Mouse (Mus musculus): ENCODE data around the gene Srsf1. TPM values are rescaled to one million over a fixed set of nuclear protein-coding genes. Genes with fewer than 3 reads are reported as not detected.
A peak's percentile ranks its signal among the peaks of the same experiment; 100 is the strongest.

Srsf1 gene
- total RNA-seq (2021): 100 to 1,000 TPM in 1 of 2 experiments, 10 to 100 TPM in 1; 95.4 to 116 TPM

DNA sequence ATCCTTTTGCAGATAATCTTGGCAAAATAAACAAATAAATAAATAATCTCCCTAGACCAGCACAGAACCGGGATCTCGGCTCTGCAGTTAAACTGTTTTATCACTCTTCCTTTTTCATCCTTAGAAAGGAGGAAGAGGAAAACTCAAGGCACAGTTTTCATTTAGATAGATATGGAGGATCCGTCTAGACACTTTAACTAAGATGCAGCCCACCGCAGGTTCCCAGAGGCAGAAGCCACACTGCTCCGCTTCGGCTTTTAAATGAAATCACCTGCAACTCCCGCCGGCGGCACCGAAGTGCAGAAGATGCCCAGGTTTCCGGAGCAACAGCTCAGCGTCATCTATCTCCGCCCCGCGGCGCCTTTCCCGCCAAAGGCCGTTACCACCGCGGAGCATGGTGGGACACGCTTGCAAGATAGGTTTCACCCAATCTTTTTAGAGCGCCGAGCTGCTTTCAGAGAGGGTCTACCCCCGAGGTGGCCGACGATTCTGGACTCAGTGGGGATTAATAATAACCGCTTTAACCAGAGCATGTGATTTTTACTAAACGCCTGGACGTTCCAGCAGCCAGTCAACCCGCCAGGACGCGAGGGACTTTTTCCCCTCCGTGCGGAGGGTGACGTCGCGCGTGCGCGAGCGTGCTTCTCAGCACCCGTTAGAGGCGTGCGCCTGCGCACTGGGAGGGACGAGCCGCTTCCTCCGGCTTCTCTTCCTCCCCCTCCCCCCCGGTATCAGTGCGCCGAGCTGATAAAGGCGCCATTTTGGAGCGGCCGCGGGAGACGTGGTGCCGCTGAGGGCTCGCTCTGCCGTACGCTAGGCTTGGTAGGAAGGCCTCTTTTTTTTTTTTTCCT, at the start of gene Srsf1:
Srsf1 (plus strand) TSS at position 430 of the 851 bp plus-strand sequence.
- intact Hi-C loops (cut with DNase I): loop anchor here (1.0 to 5.0 kb wide), 2 partner anchors 61 to 80 kb away; no protein-coding TSS in a partner anchor
- peak; percentile 95 for DNase-seq (ENCODE audit: low spot score)

GRCm38 (mm10) chr11:87999751-88000150, 47.4 kb upstream of the Srsf1 start:
- DNase-seq (ENCODE audit: low spot score): no peak
- intact Hi-C loops (cut with DNase I): no loop called here

DNA sequence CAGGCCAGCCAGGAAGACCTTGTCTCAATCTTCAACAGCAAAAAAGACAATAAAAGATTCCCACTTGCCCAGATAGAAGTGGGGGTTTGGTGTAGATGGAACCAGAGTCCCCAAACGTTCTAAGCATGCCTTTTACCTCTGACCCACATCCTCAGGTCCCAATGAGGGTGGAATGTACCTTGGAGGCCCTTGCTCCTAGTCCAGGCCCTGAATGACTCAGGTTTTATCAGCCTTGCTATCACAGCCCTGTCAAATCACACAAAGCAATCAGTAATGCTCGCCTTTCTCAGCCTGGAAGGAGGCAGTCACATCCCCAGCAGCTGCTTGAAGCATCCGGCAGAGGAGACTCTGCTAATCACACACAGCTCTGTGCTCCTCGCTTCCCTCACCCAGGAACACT, 44.4 kb upstream of the Srsf1 start:
- no peak for DNase-seq (ENCODE audit: low spot score)
- intact Hi-C loops (cut with DNase I): no loop called here

- intact Hi-C loops (cut with DNase I): no loop called here
- no peak for DNase-seq (ENCODE audit: low spot score)
Measured at GRCm38 (mm10) chr11:88004123-88004522, 43.0 kb upstream of the Srsf1 start.

DNA sequence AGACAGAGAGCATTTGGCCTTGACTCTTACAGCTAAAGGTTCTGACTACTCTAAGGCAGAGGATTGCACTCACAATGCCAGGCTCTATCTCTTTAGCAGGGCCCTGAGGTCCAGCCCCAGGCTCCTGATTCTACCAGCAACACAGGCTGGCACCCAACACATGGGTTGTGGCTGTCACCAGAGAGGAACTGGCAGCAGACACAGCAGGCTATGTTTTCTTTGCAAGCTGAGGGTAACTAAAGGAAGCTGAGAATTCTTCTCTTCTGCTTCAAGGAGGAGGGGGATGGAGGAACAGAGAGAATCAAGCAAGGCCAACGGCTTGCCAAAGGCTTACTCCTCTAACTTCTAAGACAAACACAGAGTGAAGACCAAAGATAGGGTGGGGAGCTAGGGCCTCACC, 38.5 kb upstream of the Srsf1 start:
- intact Hi-C loops (cut with DNase I): no loop called here
- no peak for DNase-seq (ENCODE audit: low spot score)

DNA sequence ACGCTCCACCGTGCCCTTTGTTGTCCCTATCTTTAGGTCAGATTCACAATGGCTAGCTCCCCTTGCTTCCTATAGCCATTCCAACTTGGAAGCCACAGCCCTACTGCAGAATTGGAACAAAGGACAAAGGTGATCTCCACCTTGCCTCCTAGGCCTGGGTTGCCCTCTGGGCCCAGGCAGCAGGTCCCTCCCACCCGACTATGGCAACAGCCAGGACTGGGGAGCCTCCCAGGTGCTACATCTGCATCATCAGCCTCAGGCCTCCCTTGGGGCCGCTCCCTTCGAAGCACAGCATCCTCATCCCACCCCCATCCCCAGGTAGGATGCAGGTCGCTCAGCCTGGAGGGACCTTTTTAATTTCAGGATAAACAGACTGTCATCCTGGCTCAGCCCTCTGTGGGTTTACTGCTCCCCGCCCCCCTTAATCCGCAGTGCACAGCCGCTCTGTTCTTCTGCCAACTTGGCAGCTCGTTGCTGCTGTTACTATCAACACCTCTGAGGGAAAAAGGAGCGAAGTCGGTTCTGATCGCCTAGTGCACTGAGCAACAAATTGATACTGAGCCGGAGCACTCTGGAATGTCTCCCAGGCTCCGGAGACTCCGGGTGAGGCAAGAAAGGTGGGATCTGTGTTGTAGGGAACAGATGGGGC, 37.5 kb upstream of the Srsf1 start:
- intact Hi-C loops (cut with DNase I): no loop called here
- no peak for DNase-seq (ENCODE audit: low spot score)

- no peak for DNase-seq (ENCODE audit: low spot score)
- intact Hi-C loops (cut with DNase I): no loop called here
Measured at GRCm38 (mm10) chr11:88011208-88011913, 35.8 kb upstream of the Srsf1 start.

DNA sequence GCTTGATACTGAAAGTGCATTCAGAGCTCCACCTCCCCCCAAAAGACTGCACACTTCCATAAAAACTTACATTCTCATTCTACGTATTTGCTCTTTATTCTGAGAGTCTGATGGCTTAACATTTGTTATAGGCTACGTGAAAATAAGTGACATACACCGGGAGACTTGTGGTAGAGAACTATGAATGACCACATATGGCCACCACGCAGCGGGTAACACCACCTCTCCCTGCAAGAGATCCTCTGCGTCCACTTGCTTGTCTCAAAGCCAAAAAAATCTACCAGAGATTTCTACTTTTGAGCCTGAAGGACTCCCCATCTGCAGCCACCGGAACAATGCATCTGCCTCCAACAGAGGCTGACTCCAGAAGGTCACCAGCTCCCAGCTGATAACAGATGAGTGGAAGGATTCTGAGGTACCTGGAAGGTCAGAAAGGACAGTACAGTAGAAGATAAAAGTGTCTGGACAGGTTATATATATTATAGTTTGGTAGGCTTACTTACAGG, 35.2 kb upstream of the Srsf1 start:
- DNase-seq (ENCODE audit: low spot score): no peak
- intact Hi-C loops (cut with DNase I): no loop called here

DNA sequence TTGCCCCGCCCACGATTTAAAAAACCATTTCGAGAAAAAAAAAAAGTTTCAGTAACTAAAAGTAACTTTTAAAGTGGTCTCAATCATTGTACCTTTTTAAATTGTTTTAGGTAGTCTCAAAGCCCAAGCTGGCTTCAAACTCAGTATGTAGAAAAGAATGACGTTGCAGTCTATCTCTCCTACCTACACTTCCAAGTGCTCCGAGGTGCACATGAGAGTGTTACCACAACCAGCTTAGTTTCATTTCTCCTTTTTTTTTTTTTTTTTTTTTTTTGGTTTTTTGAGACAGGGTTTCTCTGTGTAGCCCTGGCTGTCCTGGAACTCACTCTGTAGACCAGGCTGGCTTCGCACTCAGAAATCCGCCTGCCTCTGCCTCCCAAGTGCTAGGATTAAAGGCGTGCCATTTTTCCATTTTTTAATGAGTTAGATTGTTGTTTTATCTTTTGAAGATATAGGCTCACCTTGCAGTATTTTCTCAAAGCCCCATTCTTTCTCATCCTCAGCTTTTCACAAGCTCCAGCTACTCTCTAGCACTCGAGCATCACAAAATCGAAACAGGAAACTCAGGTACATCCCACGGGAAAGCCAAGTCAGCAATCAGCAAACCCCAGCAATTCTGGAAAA, 34.4 kb upstream of the Srsf1 start:
- no peak for DNase-seq (ENCODE audit: low spot score)
- intact Hi-C loops (cut with DNase I): no loop called here

GRCm38 (mm10) chr11:88013632-88014031, 33.5 kb upstream of the Srsf1 start:
- no peak for DNase-seq (ENCODE audit: low spot score)
- intact Hi-C loops (cut with DNase I): no loop called here

DNA sequence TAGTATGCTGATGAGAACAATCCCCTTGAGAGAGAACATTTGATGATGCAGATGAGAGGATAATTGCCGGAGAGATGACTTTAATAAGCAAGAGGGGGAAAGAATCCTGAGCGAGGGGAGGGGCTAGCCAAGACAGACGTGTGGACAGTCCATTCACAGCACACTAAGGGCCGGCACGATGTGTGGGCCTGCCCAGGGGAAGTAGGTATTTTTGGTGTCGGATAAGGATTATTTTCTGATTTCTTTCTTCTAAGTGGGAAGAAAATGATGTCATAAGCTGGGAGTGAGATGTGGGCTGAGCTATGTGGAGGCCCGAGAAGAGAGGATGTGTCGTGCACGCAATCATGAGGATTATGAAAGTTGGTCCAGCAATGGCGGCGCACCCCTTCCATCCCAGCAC, 32.0 kb upstream of the Srsf1 start:
- intact Hi-C loops (cut with DNase I): no loop called here
- no peak for DNase-seq (ENCODE audit: low spot score)

GRCm38 (mm10) chr11:88015795-88016194, 31.4 kb upstream of the Srsf1 start:
- no peak for DNase-seq (ENCODE audit: low spot score)
- intact Hi-C loops (cut with DNase I): no loop called here

DNA sequence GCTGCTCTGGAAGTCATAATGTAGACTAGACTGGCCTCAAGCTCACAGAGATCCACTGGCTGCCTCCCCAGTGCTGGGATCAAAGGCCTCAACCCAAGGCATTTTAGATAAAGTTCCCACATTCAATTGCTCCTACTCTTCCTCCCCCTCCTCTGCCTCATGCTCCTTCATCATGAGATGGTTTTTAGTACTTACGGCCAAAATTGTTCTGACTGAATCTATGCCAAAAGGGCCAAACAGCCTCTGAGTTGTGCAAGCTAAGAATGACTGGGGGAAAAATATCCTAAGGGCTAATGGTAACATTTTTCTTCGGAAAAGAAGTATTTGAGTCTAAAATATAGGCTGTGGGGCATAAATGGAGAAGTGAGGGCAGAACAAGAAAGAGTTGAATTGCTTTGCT, 23.2 kb upstream of the Srsf1 start:
- DNase-seq (ENCODE audit: low spot score): no peak
- intact Hi-C loops (cut with DNase I): no loop called here

- intact Hi-C loops (cut with DNase I): no loop called here
- DNase-seq (ENCODE audit: low spot score): no peak
Measured at GRCm38 (mm10) chr11:88027391-88028035, 19.7 kb upstream of the Srsf1 start.

- intact Hi-C loops (cut with DNase I): no loop called here
- no peak for DNase-seq (ENCODE audit: low spot score)
Measured at GRCm38 (mm10) chr11:88028193-88028684, 18.9 kb upstream of the Srsf1 start.

DNA sequence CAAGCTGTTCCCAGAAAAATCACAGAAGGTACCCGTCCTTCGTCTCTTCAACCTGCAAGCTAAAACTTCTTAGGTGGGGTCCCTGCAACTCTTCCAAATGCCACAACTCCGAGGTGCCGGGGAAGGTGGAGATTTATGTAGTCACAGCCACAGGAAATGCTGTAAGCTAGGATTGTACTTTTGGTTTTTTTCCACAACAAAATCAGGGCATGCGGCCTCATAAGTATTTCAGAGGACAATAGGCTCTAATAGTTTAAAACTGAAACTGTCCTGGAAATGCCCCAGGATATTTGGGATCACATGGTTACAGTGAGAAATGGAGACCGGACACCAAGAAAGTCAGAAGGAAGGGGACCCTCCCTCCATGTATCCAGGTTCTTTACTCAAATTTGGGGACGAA, 17.0 kb upstream of the Srsf1 start:
- no peak for DNase-seq (ENCODE audit: low spot score)
- intact Hi-C loops (cut with DNase I): no loop called here

DNA sequence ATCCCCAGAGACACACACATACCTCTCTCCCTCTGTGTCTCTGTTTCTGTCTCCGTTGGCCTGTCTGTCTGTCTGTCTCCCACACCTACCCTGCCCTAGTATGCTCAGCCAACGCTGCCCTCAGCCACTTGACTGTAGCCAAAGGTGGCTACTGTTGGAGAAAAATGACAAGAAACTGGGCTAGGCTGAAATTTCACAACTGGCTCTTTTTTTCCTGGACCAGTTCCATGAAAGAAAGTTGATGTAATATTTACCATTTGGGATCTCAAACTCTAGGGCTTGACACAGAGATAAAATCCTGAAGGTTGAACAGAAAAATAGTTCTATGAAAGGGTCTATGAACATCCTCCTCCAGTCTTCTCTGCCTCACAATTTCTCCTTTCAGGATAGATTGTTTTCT, 16.3 kb upstream of the Srsf1 start:
- DNase-seq (ENCODE audit: low spot score): no peak
- intact Hi-C loops (cut with DNase I): no loop called here

DNA sequence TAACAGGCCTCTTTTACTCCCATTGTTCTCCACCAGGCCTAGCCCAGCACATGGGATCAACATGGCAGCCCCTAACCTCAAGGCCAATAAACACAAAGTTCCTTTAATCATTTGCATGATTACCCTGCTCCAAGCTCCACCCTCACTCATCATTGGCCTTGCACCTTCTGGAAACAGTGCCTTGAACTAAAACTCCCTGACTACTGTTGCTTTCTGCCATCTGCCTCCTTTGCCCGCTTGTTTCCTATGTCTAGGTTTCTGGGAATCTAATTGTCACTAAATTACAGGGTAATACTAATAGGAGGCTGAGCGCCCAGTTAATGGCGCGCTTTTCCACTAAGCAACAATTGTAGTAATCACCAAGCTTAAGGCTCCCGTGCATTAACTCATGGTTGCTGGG, 15.4 kb upstream of the Srsf1 start:
- DNase-seq (ENCODE audit: low spot score): no peak

DNA sequence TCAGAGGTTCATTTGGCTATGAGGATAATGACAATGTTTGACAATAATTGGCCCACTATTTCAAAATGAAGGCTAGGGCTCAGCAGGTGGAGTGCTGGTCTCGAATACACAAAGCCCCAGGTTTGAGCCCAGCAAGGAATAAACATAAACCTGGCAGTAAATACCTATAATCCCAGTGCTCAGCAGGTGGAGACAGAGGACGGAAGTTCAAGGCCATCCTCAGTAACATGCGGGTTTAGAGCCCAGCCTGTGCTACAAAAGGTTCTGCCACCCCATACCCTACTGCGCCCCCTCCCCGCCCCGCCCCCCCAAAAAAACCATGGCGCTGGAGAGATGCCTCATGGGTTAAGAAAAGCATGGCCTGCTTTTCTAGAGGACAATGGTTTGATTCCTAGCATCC, 11.2 kb upstream of the Srsf1 start:
- intact Hi-C loops (cut with DNase I): no loop called here
- no peak for DNase-seq (ENCODE audit: low spot score)

More for the DNA sequence above, 15.4 kb upstream of the Srsf1 start:
- intact Hi-C loops (cut with DNase I): no loop called here
